Mouse (Mus musculus) lung, postnatal 4 days (tissue): ENCODE measurements around the gene Trat1.

ENCODE experiments used
- DNase-seq, 2 experiments: peaks; one replicate each; pipeline ENCODE4 v3.0.0; 2021

Gene Trat1

GRCm38 (mm10) chr16:48716343-48716742 lies 55.5 kb downstream of the Trat1 start:
- DNase-seq, result no peak

GRCm38 (mm10) chr16:48701896-48702295 lies 69.9 kb downstream of the Trat1 start:
- no peak for DNase-seq
